Mouse (Mus musculus): ENCODE results near the gene Rhob.
"Not testable (repeated sequence)": the region's sequence is repeated elsewhere in the genome, so short reads cannot be mapped to it uniquely, and the experiment has no call there.

Gene Rhob

GRCm38 (mm10) chr12:8470962-8471361 is 28.8 kb downstream of the Rhob start:
- no peak for DNase-seq

GRCm38 (mm10) chr12:8469742-8470494 is 29.9 kb downstream of the Rhob start:
- no peak for DNase-seq

- DNase-seq, result no peak
Observed at GRCm38 (mm10) chr12:8468221-8468865, 31.5 kb downstream of the Rhob start.

- DNase-seq, result no peak
Observed at GRCm38 (mm10) chr12:8467029-8467924, 32.5 kb downstream of the Rhob start.

GRCm38 (mm10) chr12:8465680-8466079 is 34.1 kb downstream of the Rhob start:
- DNase-seq, result no peak

- no peak for DNase-seq
Observed at GRCm38 (mm10) chr12:8464961-8465360, 34.8 kb downstream of the Rhob start.

GRCm38 (mm10) chr12:8463599-8464160 is 36.1 kb downstream of the Rhob start:
- DNase-seq, result no peak

- DNase-seq, result no peak
Observed at GRCm38 (mm10) chr12:8462533-8462932, 37.3 kb downstream of the Rhob start.

- not testable (repeated sequence) for DNase-seq
Observed at GRCm38 (mm10) chr12:8461575-8461974, 38.2 kb downstream of the Rhob start.

GRCm38 (mm10) chr12:8458400-8458799 is 41.4 kb downstream of the Rhob start:
- no peak for DNase-seq

GRCm38 (mm10) chr12:8457052-8457451 is 42.8 kb downstream of the Rhob start:
- no peak for DNase-seq

GRCm38 (mm10) chr12:8455046-8455445 is 44.8 kb downstream of the Rhob start:
- DNase-seq, result no peak

- DNase-seq, result peak; percentile 50
Observed at GRCm38 (mm10) chr12:8454487-8454886, 45.3 kb downstream of the Rhob start.

GRCm38 (mm10) chr12:8452766-8453621 is 46.8 kb downstream of the Rhob start:
- DNase-seq, result peak; percentile 71

- DNase-seq, result peak; percentile 42
Observed at GRCm38 (mm10) chr12:8451571-8452485, 48.0 kb downstream of the Rhob start.

GRCm38 (mm10) chr12:8450639-8451038 is 49.2 kb downstream of the Rhob start:
- peak; percentile 43 for DNase-seq

- DNase-seq, result no peak
Observed at GRCm38 (mm10) chr12:8450028-8450427, 49.8 kb downstream of the Rhob start.
